Mouse (Mus musculus) liver, embryonic 13.5 days (tissue): ENCODE measurements around the gene Tnip2. TPM values are rescaled to one million over a fixed set of nuclear protein-coding genes. Genes with fewer than 3 reads are reported as not detected.

Experiments
- ATAC-seq: fragments of 200-750 bp; cut with Nextera tagmentation; 2 replicates; pipeline ENCODE4 v1.8.0; 2017; ENCODE audit warnings: low read depth, mild to moderate bottlenecking, moderate number of reproducible peaks, moderate library complexity
- DNase-seq: peaks from one replicate; pipeline ENCODE4 v3.0.0; 2022
- H3K27ac ChIP-seq: fragments of 300-500 bp; sonication (generic); 2 replicates; pipeline ENCODE4 v1.5.1; 2015; ENCODE audit warnings: moderate library complexity, mild to moderate bottlenecking, inconsistent platforms
- H3K27me3 ChIP-seq: fragments of 300-500 bp; sonication (generic); 2 replicates; pipeline ENCODE4 v1.6.1; 2015; ENCODE audit warnings: mild to moderate bottlenecking, inconsistent platforms
- H3K36me3 ChIP-seq: fragments of 300-500 bp; sonication (generic); 2 replicates; pipeline ENCODE4 v1.6.1; 2015; ENCODE audit warnings: mild to moderate bottlenecking, inconsistent platforms
- H3K4me1 ChIP-seq: fragments of 300-500 bp; sonication (generic); replicated peaks from 2 replicates; pipeline ENCODE4 v1.6.1; 2015; ENCODE audit warnings: inconsistent platforms
- H3K4me2 ChIP-seq: fragments of 300-500 bp; sonication (generic); 2 replicates; pipeline ENCODE4 v1.6.1; 2015; ENCODE audit warnings: inconsistent platforms, mild to moderate bottlenecking, moderate library complexity
- H3K4me3 ChIP-seq: fragments of 300-500 bp; sonication (generic); replicated peaks from 2 replicates; pipeline ENCODE4 v1.5.1; 2015; ENCODE audit warnings: mild to moderate bottlenecking, inconsistent platforms
- H3K9ac ChIP-seq: fragments of 300-500 bp; sonication (generic); 2 replicates; pipeline ENCODE4 v1.6.1; 2015; ENCODE audit warnings: mild to moderate bottlenecking, inconsistent platforms
- H3K9me3 ChIP-seq: fragments of 300-500 bp; sonication (generic); replicated peaks from 2 replicates; pipeline ENCODE4 v1.6.1; 2016; ENCODE audit warnings: inconsistent platforms
- WGBS: fragments of 180-500 bp; shearing (Covaris S2); methylation state at CpG from one replicate; pipeline ENCODE4 v1.1.7; 2015; ENCODE audit not compliant: insufficient replicate concordance; 5-methylcytosine and 5-hydroxymethylcytosine counted together
- polyA plus RNA-seq: library from polyadenylated mRNA; unstranded; fragments of >200 nt; fragmentation: Nextera tagmentation; extraction: Ambion mirVana; gene quantifications from 2 replicates; pipeline ENCODE4 v1.2.1, GENCODE M21; 2015

Tnip2 gene
- polyA plus RNA-seq, result 5.4 and 6.6 TPM in 2 replicates

DNA sequence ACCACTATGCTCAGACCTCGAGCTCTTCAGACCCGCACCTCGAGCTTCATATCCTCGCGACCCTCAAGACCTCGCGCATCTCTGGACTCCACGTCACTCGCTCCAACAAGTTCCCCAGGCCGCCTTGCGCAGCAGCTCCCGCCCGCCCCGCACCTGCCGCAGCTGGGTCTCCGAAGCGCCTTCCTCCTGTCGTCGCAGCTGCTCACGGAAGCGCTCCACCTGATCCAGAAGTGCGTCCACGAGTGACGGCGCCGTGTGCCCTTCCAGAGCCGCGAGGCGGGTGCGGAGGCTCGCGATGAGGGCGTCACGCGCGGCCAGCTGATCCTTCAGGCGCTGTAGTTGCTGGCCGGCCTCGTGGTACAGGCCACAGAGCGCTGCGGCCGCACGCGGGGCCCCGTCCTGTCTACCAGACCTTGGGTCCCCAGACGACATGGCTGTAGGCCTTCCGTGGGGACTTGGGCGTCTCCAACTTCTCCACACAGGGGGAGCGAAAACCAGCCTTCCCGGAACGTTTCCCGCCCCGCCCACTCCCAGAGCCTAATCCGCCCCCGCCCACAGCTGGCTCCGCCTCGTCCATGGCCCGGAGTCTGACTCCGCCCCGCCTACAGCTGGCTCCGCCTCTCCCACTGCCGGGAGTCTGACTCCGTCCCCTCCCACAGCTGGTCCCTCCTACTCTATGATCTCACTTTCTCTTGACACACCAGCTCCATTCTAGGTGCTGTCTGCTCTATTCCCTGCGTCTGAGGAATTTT lies at the start of gene Tnip2:
Gene Tnip2 (minus strand): TSS at position 526 of the 752 bp plus-strand sequence.
- peak within 1 kb of the TSS; percentile 90 for H3K9ac ChIP-seq
- H3K27ac ChIP-seq, result peak within 1 kb of the TSS; percentile 69
- H3K4me2 ChIP-seq, result peak within 1 kb of the TSS; percentile 100
- H3K4me3 ChIP-seq, result peak within 1 kb of the TSS; percentile 82
- H3K27me3 ChIP-seq, result no peaks in the 10 kb centered on the region
- H3K4me1 ChIP-seq, result peaks cover 31% of the 10 kb centered on the region
- DNase-seq (peak; percentile 96), ATAC-seq (peak; percentile 92)
- no peaks in the 10 kb centered on the region for H3K36me3 ChIP-seq
- no peaks in the 10 kb centered on the region for H3K9me3 ChIP-seq
- WGBS, result under 1% methylated on average over 64 of the region's 64 CpGs

DNA sequence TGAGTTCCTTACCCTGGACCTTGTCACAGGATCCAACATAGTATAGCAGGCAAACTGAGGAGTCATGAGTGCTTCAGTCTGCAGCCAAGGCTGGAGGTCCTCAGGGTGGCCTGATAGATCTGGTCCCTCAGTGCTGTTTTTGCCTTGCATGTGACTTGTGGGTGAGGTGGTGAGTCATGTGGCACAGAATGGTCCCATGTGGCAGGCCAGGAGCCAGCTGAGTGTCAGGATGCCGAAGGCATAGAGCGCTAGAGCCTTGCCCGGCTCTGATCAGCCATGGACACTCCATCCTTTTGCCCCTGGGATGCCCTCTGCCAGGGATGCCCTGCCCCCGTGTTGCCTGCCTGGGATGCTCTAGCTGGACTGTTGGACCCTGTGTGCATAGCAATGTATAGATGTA lies 38.0 kb upstream of the Tnip2 start:
- no peak overlapping the region for H3K27ac ChIP-seq
- peaks cover 28% of the 10 kb centered on the region for H3K4me1 ChIP-seq
- peaks cover 45% of the 10 kb centered on the region for H3K36me3 ChIP-seq
- DNase-seq (no peak), ATAC-seq (no peak)
- H3K9me3 ChIP-seq, result no peaks in the 10 kb centered on the region
- H3K27me3 ChIP-seq, result no peaks in the 10 kb centered on the region
- H3K9ac ChIP-seq, result no peak overlapping the region
- 83% methylated on average over 4 of the region's 4 CpGs for WGBS
- H3K4me3 ChIP-seq, result no peak overlapping the region
- no peak overlapping the region for H3K4me2 ChIP-seq

DNA sequence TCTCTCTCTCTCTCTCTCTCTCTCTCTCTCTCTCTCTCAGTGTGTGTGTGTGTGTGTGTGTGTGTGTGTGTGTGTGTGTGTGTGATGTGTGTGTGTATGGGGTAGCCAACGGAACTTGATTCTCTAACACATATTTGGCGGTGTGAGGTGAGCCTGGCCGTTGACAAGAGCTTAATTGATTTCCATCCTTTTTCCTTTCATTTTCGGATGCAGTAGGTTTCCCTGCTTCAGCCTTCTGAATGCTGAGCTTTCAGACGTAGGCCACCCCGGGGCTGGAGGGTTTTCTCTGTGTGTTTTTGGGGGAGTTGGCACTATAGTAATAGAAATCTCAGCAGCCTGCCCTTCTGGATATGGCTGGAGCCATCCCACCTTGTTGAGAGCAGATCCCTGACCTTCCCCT lies 36.5 kb upstream of the Tnip2 start:
- H3K27me3 ChIP-seq, result no peaks in the 10 kb centered on the region
- ATAC-seq (no peak), DNase-seq (no peak)
- H3K4me3 ChIP-seq, result peak overlapping the region; percentile 85
- peak overlapping the region; percentile 94 for H3K9ac ChIP-seq
- peak overlapping the region; percentile 97 for H3K4me2 ChIP-seq
- 56% methylated on average over 6 of the region's 6 CpGs for WGBS
- H3K27ac ChIP-seq, result no peak overlapping the region
- H3K4me1 ChIP-seq, result peaks cover 28% of the 10 kb centered on the region
- peaks cover 29% of the 10 kb centered on the region for H3K36me3 ChIP-seq
- H3K9me3 ChIP-seq, result no peaks in the 10 kb centered on the region

DNA sequence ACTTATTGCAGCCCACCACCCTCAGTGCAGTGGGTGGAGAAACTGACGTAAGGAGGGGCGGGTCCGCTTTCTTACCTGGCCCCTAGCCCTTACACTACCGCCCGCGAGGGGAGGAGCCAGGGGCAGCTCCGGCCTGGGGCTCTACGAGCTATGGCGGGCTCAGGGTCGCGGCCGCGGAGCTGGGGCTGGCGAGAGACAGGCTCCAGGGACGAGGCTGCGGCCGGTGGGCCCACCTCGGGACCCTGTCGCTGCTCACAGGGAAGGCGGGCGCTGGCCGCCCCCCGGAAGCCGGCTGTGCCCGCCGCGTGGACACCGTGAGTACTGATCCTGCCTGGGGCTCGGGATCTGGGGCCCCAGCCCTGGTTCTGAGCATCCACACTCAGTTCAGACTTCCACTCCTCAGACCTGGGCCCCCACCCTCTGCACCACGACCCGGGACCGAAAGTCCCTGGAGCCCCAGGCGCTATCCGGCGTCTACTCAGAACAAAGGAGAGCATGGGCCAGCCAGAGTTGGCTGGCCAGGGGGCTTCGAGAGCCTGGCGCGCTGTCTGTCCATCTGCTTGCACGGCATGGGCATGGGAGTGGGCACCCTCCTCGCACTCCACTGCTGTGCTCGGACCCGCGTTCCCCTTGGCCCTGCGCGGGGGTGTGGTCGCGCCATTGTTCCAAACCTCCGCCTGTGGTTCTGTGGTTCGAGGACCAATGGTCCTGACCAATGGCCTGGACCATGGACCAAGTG lies 35.9 kb upstream of the Tnip2 start:
- Histone ChIP-seq H3K27ac (peak overlapping the region; percentile 69), H3K36me3 (peaks cover 27% of the 10 kb centered on the region), H3K4me2 (peak overlapping the region; percentile 97), H3K9ac (peak overlapping the region; percentile 94), H3K4me3 (peak overlapping the region; percentile 85), H3K27me3 (no peaks in the 10 kb centered on the region), H3K9me3 (no peaks in the 10 kb centered on the region), H3K4me1 (peaks cover 28% of the 10 kb centered on the region)
- ATAC-seq, result peak; percentile 82
- peak; percentile 47 for DNase-seq
- WGBS, result 4% methylated on average over 48 of the region's 49 CpGs

DNA sequence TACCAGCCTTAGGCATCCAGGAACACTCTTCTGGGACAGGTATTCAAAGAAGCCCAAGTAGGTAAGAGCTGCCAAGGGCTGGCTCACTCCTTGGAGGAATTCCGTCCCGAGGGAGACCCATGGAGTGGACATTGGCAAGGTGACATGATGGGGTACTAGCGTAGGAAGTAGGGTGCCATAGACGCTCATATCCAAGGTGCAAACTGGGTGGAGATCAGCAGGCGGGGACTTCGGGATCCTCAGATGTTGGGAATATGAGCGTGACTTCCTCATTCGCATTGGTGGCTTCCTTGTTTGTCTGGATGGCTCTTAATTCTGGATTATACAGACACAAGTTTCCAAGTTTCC lies 35.3 kb upstream of the Tnip2 start:
- H3K9me3 ChIP-seq, result no peaks in the 10 kb centered on the region
- 0 out of 2 replicates have a peak overlapping the region, but pooled peaks have one; percentile 69 for H3K27ac ChIP-seq
- H3K4me2 ChIP-seq, result peak overlapping the region; percentile 97
- H3K27me3 ChIP-seq, result no peaks in the 10 kb centered on the region
- WGBS, result 31% methylated on average over 8 of the region's 8 CpGs
- peak overlapping the region; percentile 94 for H3K9ac ChIP-seq
- peaks cover 23% of the 10 kb centered on the region for H3K36me3 ChIP-seq
- peaks cover 28% of the 10 kb centered on the region for H3K4me1 ChIP-seq
- H3K4me3 ChIP-seq, result peak overlapping the region; percentile 85
- DNase-seq, result no peak
- no peak for ATAC-seq

DNA sequence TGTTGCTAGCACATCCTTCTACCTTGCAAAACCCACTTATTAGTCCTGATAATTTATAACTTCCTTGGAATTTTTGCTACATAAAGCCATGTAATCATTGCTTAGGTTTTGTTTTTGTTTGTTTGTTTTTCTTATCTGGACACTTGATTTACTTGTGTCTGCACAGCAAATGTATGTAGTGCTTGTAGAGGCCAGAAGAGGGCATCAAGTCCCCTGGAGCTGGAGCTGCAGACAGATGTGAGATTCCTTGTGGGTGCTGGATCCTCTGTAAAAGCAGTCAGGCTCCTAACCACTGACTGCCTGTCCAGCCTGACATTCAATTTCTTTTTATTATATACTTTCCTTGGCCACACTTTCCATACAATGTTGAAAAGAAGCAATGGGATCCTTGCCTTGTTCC lies 33.6 kb upstream of the Tnip2 start:
- Histone ChIP-seq H3K9ac (no peak overlapping the region), H3K9me3 (no peaks in the 10 kb centered on the region), H3K4me2 (no peak overlapping the region), H3K4me3 (no peak overlapping the region), H3K36me3 (peaks cover 13% of the 10 kb centered on the region), H3K27ac (no peak overlapping the region), H3K4me1 (peaks cover 33% of the 10 kb centered on the region), H3K27me3 (no peaks in the 10 kb centered on the region)
- ATAC-seq (no peak), DNase-seq (peak; percentile 49)

DNA sequence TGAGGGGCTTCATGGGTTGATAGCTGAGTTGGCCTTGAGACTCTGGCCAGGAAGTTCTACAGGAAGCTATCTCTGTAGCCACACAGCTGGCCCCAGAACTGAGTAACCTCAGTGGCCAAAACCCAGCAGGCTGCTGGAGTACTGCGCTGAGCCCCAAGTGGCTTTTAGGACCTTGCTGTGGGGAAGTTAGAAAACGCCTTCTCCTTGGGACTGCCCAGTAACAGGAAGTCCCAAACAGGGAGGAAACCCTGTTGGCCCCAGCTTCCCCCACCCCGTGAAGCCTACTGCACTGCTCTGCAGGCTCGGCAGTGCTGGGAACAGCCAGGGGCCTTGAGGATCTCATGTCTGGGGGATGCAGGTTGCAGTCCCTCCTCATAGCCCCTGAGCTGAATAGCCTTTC lies 29.3 kb upstream of the Tnip2 start:
- DNase-seq (no peak), ATAC-seq (peak; percentile 32; the same call in 1 of the 2 replicates)
- Histone ChIP-seq H3K9ac (peak overlapping the region; percentile 12; the same call in 1 of the 2 replicates), H3K4me3 (peak overlapping the region; percentile 37), H3K36me3 (no peaks in the 10 kb centered on the region), H3K9me3 (no peaks in the 10 kb centered on the region), H3K4me1 (peaks cover 16% of the 10 kb centered on the region; the same call in 1 of the 2 replicates), H3K27me3 (no peaks in the 10 kb centered on the region), H3K4me2 (peak overlapping the region; percentile 31; the same call in 1 of the 2 replicates), H3K27ac (peak overlapping the region; percentile 18; the same call in 1 of the 2 replicates)
- WGBS, result 11% methylated on average over 4 of the region's 4 CpGs

DNA sequence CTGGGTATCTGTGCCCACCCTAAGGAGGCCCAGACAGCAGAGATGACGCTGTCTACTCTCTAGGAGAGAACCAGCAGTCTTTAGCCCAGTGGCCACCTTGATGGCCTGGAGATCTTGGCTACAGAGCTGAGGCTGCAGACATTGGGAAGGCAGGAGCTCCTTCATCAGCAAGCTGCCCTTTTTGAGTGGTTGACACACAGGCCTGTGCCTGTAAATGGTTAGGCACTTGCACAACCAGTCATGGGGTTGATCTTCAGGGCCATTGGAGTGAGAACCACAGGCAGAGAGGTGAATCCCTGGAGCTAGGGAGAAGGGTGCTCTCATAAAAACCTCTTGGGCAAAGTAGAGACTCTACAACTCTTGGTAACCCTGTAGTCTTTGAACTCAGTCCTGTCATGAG lies 28.4 kb upstream of the Tnip2 start:
- Histone ChIP-seq H3K4me2 (no peak overlapping the region), H3K36me3 (no peaks in the 10 kb centered on the region), H3K27ac (no peak overlapping the region), H3K9ac (no peak overlapping the region), H3K4me1 (peaks cover 20% of the 10 kb centered on the region; the same call in 1 of the 2 replicates), H3K27me3 (no peaks in the 10 kb centered on the region), H3K4me3 (no peak overlapping the region), H3K9me3 (no peaks in the 10 kb centered on the region)
- DNase-seq (no peak), ATAC-seq (no peak)
- 54% methylated on average over 1 of the region's 1 CpGs for WGBS

DNA sequence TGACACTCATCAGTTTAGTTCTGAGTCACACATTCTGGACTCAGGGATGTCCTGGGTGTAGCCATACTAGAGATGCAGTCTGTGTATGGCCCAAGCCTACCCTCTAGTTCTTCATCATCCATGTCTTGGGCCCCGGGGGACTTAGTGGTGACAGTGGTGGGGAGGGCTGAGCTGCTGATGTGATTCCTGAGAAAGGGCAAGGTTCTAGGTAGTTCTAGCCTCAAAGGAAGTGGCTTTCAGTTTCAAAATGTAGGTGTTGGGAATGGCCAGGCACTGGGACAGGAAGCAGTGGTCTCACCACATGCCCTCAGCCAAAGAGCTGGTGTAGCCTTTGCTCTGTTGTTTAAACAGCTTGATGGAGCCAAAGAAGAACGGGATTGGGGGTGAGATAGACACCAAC lies 25.3 kb upstream of the Tnip2 start:
- H3K9me3 ChIP-seq, result no peaks in the 10 kb centered on the region
- WGBS, result 57% methylated on average over 2 of the region's 2 CpGs
- ATAC-seq (no peak), DNase-seq (no peak)
- no peak overlapping the region for H3K4me3 ChIP-seq
- no peak overlapping the region for H3K9ac ChIP-seq
- no peaks in the 10 kb centered on the region for H3K27me3 ChIP-seq
- H3K27ac ChIP-seq, result no peak overlapping the region
- H3K4me2 ChIP-seq, result no peak overlapping the region
- H3K4me1 ChIP-seq, result peaks cover 23% of the 10 kb centered on the region
- H3K36me3 ChIP-seq, result no peaks in the 10 kb centered on the region

DNA sequence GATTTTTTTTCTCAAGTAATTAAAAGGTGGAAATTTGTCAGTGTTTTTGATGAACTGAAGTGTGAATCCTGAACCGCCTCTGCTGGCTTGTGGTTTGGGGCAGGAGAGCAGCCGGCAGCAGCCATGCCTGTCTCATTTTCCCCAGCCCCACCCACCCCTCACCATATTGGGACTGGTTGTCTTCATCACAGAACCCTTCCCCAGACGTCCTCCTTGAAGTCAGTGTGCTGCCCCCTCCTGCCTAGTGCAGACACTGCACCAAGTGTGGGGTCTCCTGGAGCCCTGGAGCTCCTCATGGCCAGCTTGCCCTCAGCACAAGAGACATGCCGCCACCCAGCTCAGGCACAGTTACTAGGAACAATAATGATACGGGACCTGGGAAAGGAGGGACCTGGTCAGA lies 24.7 kb upstream of the Tnip2 start:
- H3K4me1 ChIP-seq, result peaks cover 26% of the 10 kb centered on the region
- no peaks in the 10 kb centered on the region for H3K9me3 ChIP-seq
- no peak overlapping the region for H3K4me3 ChIP-seq
- H3K27me3 ChIP-seq, result no peaks in the 10 kb centered on the region
- ATAC-seq, result no peak
- no peaks in the 10 kb centered on the region for H3K36me3 ChIP-seq
- no peak overlapping the region for H3K9ac ChIP-seq
- H3K4me2 ChIP-seq, result no peak overlapping the region
- 21% methylated on average over 5 of the region's 5 CpGs for WGBS
- H3K27ac ChIP-seq, result no peak overlapping the region
- peak; percentile 26 for DNase-seq

DNA sequence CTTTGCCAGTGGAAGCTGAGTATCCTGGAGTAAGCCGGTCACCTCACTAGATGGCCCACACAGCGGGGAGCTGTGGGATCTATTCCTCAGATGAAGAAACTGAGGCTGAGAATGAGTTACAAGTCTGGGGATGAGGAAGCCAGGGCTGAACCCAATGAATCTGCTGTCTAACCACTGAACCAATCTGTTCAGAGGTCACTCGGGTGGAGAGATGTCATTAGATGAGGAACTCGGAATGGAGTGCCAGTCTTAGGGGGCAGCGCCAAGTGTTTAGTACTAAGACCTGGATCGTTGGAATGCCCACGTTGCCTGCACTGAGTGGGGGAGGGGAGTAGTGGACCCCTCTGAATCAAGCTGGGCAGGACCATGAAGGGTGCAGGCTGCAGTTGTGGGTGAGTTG lies 24.3 kb upstream of the Tnip2 start:
- no peak for ATAC-seq
- Histone ChIP-seq H3K4me3 (no peak overlapping the region), H3K36me3 (no peaks in the 10 kb centered on the region), H3K4me2 (no peak overlapping the region), H3K9me3 (no peaks in the 10 kb centered on the region), H3K9ac (no peak overlapping the region), H3K27me3 (no peaks in the 10 kb centered on the region), H3K4me1 (peaks cover 27% of the 10 kb centered on the region), H3K27ac (0 out of 2 replicates have a peak overlapping the region, but pooled peaks have one; percentile 6)
- 47% methylated on average over 7 of the region's 7 CpGs for WGBS
- no peak for DNase-seq
